Mouse (Mus musculus) 416B (cell line): ENCODE data around the gene Atp6v1d.
A peak's percentile ranks its signal among the peaks of the same experiment; 100 is the strongest.

Source experiments
- DNase-seq: peaks from one replicate; pipeline ENCODE4 v3.0.0; 2011; ENCODE audit warnings: low read depth

Atp6v1d gene

DNA sequence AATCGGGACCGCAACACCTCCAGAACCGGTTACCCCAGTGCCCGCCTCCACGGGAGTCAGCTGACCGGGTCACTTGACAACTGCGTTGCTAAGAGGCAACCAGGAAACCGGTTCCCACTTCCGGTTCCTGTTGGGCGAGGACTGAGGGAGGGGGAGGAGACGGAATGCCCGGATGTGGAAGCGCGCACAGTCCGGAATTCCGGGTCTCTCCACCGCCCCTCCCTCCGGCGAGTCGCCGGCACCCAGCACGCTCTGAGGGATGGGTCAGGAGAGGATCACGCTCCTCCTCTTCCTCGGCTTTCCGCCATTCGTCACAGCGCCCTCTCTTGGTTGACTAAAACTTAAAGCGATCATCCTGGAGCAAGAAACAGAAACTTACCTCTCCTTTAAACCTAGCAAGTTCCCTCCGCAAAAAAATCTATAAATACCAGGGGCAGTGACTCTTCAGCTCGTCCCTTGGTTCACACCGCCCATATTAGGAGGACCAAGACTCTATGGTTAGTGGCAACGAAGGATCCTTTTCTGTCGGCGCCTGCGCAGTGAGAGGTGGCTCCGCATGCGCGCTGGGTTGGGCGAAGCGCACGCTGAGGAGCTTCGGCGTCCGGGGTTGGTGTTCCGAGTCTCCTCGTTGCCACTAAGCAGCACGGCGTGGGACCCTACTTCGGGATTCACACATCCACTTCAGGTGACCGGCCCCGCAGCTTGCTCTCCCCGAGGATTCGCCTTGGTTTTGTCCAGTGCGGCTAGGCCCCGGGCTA is at the start of gene Atp6v1d, which contains the start of gene Eif2s1:
Atp6v1d (minus strand) TSS at position 143 of the 758 bp plus-strand sequence.
Eif2s1 (plus strand) TSS at position 324 of the 758 bp plus-strand sequence.
- DNase-seq, result peak; percentile 99

DNA sequence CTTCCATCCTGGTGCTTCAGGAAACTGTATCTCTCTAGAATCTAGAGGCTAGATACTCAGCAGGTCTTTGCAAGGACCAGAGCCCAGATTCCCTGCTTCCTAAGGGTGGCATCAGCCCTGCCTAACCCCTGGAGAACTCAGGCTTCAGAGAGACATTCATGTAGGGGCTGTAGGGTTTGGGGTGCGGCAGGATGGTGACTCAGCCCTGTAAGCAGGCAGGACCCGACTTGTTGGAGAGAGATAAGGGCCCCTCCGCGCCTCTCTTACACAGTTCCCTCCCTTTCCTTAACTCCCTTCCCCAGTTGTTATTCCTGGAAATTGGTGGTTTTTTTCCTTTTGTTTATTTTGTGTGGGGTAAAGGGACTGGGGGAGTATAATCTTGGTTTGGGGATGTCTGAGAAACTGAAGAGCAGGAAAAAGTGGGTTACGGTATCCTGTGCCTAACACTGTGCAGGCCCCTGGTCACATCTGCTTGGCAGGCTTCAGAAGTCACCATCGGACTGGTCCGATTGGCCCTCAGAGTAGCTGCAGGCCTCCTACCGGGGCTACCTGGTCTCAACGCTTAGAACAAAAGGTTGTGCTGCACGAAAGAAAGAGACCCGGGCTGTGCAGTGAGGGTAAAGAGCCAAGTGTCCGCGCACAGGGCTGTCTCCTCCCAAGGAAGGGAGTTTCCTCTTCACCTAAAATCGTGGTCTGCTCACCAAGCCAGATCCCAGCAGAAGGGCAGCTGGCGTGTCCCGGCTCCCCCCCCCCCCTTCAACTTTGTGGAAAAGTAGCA is 49.4 kb upstream of the Atp6v1d start:
- DNase-seq, result peak; percentile 89

DNA sequence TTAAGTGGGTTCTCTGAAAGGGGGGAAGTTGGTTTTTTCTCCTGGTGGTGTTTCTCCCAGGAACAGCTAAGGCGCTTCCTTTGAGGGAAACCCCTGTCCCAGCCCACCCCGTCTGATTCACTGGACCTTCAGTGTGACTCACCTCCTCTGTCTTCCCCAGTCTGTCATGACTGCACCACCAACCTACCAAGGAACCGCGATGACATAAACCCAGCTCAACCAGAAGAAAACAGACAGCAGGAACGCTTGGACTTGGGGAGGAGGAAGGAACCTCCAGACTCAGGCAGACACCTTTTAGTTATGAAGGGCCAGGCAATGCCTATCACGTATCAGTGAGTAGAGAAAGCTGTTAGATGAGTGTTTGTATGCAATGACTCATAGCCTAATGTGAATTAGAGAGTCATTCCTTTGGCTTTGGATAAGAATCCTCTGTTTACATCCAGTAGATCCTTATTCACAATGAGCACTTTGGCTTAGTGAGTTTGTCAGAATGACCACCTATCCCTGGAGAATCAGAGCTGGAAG is 46.7 kb upstream of the Atp6v1d start:
- DNase-seq, result peak; percentile 87

DNA sequence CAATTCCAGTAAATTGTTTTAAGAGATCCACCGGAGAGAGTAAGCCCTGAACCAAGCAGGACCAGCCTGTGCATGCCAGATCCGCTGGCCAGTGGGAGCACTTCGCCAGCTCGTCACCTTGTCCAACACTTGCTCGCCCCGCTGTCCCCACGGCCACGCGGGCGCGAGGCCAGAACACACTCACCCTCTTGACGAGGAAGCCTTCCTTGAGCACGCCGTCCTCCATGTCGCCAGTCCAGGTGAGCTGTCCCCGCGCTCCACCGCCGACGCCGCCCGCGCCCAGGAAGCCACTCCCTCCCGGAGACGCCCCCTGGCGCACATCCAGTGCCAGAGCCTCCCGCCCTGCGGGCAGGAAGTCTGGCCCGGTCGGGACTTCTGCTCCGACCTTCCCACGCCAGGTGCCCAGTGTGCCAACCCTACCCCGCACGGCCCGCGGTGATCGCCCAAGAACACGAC is 45.3 kb upstream of the Atp6v1d start, which contains the start of gene Plek2:
Plek2 (minus strand) TSS at position 258 of the 456 bp plus-strand sequence.
- no peak for DNase-seq

DNA sequence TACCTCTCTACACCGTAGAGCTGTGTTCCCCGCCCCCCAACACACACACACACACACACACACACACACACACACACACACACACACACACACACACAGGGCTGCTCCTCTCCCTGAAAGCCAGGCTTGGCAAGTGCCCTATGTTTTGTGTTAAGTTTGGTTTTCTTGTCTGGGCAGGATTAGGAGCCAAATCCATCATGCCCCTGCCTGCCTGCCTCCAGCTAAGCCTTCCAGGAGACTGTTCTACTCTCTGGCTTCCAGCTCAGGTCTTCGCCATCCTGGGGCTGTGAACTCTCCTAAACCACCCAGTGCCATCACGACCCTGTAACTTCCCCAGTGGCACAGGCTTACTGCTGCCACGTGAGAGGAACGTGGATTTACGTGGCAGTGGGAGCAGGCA is 43.1 kb upstream of the Atp6v1d start:
- no peak for DNase-seq

DNA sequence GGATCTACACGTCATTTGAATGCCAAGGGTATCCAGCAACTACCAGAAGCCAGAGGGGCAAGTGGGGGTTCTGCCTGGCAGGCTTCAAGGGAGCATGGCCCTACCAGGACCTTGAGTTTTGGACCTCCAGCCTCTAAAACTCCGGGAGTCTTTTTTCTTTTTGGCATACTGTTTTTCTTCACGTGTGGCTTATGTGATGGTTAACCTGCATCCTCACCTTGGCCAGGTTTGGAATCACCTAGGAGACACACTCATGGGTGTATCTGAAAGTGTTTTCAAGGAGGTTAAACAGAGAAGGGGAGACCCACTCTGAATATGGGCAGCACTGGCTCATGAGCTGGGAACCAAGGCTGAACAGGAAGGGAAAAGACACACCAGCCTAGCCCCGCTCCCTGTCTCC is 41.9 kb upstream of the Atp6v1d start:
- DNase-seq, result no peak

DNA sequence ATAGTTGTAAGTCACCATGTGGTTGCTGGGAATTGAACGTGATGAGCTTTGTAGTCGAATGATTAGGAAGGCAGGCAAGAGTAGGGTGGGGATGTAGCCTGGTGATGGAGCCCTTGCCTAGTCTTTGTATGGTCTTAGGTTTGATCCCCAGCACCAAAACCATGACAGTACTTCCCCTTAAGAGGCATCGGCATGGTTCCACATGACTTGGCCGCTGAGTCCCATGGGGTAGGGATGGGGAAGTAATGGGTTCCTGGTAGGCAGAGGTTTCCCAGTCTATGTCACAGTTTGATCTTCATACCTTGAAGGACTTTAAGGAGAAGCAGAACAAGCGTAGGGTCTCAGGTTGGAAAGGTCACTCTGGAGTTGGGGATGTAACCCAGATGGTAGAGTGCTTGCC is 40.0 kb upstream of the Atp6v1d start:
- DNase-seq, result no peak

DNA sequence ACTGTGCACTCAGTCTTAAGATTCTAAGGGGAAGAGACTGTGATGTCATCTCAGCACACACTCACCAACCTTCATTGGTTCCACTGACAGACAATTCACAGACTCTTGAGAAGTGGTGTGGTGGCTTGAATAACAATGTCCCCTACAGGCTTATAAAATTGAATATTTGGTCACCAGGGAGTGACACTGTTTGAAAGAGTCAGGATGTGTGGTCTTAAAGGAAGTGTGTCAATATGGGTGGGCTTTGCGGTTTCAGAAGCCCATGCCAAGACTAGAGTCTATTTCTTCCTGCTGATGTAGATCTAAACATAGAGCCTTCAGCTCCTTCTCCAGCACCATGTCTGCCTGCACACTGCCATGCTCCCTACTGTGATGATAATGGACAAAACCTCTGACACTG is 36.4 kb upstream of the Atp6v1d start:
- DNase-seq, result peak; percentile 74

DNA sequence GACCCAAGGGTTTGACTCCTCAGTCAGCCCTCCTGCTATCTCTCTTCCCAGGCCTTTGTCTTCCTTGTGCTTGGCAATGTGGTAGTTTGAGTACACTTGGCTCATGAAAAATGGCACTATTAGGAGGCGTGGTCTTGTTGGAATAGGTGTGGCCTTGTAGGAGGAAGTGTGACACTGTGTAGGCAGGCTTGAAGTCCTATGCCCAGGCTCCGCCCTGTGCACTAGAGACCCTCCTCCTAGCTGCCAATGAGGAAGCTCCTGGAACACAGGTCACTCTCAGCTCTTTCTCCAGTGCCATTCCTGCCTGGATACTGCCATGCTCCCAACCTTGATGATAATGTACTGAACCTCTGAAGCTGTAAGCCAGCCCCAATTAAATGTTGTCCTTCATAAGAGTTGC is 29.7 kb upstream of the Atp6v1d start:
- no peak for DNase-seq

DNA sequence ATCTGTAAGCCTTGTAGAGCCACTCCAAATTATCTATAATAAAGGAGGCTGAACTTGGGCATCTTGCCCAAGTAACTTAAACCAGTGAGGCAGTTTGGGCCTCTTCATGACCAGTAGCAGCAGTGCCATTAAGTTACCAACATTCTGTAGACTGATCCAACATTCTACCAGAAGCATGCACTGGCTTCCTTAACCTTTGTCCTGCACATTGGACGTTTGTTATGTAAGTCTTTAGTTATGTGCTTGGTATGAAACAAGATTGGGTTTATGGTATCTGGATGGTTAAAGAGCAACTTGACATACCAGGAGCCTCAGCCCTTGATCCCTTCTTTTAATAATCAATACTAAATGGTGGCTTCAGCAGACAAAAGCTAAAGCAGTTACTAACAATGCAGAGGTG is 28.6 kb upstream of the Atp6v1d start:
- DNase-seq, result no peak

DNA sequence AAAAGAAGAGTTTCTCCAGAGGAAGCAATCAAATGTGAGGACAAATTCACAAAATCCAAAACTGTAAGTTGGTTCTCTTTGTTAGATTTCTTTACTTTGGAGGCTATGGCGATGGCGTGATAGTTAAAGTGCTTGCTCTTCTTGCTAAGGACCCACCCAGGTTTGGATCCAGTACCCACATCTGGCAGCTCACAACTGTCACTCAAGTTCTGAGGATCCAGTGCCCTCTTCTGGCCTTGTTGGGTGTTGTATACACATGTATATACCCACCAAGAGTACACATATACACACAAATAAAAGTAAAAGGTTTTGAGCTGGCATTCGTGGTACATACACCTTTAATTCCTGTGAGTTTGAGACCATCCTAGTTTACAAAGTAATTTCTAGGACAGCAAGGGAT is 13.1 kb upstream of the Atp6v1d start:
- peak; percentile 40 for DNase-seq

DNA sequence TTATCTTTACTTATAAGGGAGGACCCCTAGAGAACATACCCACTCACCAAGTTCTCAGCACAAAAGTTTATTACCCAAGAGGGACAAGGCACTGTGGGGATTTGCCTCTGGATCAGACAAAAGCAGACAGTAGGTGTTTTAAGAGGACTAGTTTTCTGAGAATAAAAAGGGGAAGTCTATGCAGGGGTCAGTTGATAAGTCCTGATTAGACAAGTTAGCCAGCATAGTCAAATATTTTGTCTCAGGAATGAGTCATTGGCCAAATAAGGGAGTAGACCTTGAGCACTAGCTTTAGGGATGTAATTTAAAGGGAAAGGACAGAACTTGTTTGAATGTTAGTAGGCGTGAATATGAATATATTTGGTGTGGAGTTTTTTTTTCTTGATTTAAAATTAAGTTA is 6.7 kb upstream of the Atp6v1d start:
- DNase-seq, result peak; percentile 95

DNA sequence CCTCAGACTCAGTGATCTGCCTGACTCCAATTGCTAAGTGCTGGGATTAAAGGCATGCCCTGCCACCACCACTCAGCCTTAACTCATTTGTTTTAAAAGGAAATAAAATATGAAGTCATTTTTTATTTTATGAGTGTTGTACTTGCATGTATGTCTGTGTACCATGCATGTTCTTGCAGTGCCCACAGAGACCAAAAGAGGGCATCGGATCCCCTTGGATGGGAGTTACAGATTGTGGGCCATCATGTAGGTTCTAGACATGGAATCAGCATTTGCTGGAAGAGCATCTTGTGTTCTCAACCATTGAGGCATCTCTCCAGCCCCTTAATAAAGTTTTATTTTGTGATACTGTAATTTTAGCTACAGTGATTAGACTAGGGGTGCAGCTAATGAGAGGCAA is 4.0 kb upstream of the Atp6v1d start:
- peak; percentile 67 for DNase-seq

DNA sequence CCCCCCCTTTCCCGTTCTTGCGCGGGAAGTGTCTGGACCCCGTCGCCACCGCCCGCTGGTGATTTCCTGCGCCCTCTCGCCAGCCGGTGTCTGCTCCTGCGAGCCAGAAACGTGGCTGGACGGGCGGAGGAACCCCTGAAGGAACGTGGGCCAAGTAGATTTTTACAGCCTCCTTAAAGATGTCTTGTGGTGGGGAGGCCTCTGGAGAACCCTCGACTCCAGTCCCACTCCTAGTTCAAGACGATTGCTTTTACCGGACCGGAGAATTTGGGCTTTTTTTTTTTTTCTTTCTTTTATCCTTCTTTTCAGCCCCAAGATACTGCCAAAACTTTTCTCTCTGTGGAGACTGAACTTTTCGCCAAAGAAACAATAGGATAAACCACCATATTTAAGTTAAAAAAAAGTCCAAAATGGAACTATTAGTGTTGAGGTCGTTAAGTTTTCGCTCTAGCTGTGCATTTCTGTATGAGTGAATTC is 854 bp upstream of the Atp6v1d start:
- no peak for DNase-seq

DNA sequence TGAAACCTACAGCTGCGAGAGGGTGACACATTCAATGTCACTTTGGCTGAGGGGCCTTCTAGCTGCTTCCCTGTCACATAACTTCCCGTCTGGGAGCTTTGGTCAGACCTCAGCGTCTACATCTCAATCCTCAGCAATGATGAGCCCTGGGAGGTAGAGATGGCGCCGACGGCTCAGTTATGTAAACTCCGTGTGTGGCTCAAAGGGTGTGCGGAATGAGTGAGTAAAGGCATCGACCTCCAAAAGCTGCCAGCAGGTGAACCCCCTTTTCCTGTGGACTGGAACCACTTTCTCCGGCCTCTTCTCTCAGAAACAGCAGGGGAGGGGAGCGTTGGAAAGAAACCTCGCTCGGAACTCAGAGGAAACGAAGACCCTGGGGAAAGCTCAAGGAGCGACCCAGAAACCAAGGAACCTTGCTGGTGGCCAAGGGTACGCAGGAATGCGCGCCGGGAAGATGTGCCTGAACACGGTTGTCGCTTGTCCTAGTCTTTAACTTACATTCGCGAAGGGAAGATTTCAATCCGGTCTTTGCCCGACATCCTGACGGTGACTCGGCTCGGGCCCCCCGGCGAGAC is 430 bp downstream of the Atp6v1d start:
- DNase-seq, result peak; percentile 67

DNA sequence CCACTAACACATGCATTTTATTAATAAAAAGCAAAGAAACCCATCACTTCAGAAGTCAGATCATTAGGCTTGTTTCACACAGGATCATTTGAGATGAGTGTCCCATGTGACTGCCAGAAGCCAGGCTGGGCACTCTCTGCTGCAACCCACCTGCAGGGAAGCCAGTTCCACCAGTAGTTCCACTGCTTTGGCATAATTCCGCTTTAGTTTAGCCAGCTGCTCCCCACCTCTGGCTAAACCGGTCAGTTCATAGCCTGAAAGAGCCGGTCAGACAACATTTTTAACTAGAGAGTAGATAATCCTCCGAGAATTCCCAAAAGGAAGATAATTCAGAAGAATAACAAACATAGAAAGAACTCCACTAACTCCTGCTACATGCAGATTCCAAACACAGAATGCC is 13.2 kb downstream of the Atp6v1d start:
- no peak for DNase-seq

DNA sequence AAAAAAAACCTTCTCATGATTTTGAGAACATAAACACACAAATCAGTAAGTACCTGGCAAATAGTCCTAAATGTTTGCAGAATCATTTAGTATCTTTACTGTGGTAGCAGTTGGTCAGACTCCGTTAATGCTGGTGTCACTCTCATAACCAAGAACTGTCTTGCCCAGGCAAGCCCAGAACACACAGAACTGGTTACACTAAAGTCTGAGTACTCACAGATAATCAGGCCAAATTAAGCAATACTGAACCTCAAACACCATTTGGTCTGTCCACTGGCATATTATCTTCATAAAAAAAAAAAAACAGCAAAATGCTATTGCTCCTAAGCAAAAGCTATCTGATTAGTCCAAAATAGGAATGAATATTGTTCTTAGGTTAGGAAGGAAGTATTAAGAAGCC is 19.0 kb downstream of the Atp6v1d start:
- DNase-seq, result peak; percentile 62

DNA sequence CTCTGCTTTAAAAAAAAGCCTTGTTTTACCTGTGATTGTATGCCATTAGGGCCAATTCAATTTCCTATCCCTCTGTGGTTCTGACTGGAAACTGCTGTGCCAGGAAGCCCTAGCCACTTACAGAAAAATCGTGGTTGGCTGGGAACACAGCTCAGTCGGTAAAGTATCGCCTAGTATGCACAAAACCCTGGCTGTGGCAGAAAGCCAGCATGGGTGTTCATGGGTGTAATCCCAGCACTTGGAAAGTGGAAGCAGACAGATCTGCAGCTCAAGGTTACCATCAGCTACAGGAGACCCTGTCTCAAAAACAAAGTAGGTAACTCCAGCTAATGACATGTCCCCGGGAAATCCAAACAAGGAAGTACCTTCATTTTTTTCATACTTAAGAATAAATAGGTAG is 21.5 kb downstream of the Atp6v1d start:
- peak; percentile 44 for DNase-seq

DNA sequence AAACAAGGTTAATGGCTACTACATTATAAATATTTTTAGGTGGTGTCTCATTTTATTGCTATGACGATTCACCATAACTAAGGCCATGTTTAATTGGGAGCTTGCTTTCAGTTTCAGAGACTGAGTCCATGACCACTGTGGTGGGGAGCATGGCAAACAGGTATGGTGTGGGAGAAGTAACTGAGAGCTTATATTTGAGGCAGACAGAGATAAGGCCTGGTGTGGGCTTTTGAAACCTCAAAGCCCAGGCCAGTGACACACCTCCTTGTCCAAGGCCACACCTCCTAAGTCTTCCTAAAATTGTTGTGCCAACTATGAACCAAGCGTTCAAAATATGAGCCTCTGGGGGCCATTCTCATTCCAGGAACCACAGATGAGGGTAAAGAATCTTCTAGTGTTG is 26.9 kb downstream of the Atp6v1d start:
- peak; percentile 15 for DNase-seq

DNA sequence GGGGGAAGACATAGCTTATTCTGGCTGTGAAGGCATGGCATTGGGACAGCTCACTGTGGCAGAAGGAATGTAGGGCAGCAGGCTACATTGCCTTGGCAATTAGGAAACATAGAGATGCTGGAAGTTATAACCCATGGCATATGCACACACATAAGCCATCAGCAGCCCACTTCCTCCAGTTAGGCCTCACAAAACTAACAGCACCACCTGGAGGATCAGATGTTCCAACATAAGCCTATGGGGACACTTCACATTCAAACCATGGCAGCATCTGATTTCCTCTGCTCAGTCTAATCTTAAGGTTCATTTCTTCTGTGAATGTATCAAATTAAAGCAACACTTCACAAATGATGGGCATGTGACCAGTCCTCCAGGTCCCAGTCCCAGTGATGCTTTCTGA is 47.0 kb downstream of the Atp6v1d start:
- peak; percentile 31 for DNase-seq

DNA sequence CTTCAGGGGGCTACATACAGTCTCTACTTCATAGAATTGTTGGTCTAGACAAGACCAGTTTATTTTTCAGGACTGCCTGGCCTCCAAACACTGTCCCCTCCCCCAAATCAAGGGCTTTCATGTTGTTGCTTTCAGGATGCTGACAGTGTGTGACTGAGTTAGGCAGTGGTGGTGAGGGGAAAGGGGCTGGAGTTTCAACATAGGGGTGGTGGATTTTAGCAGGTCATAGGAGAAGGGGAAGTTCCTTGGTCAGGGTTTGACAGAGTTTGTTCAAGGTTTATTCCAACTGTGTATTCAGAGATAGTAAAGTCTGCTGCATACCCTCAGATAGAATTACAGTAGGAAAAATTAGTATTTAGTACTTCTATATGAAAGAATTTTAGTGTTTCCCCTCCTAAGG is 59.6 kb downstream of the Atp6v1d start:
- peak; percentile 60 for DNase-seq

DNA sequence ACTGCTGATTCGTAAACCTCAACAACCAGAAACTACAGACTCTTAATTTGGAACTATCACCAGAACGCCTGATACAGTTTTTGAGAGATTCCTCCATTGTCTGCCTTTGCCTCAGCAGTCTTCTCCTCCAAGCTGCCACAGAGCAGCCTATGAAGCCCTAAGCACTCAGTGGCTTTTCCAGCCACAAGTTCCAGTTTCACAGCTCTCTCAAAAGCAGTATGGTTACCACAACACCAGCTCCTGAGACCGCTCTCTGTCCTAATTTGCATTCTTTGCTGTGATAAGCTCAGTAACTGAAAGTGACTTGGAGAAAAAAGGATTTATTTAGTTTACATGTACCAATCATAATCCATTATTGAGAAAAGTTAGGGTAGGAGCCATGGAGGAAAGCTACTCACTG is 61.4 kb downstream of the Atp6v1d start:
- no peak for DNase-seq
